Mouse (Mus musculus): Measurements from ENCODE around the gene Fat1.

- TF ChIP-seq CTCF (IDR thresholded peaks at IDR 0.05; ENCODE audit: borderline replicate concordance, control insufficient read depth, extremely low read depth, insufficient read depth, low read length, poor library complexity) (peak; percentile 51; the same call in 1 of the 2 replicates), POLR2A (IDR thresholded peaks at IDR 0.05; ENCODE audit: control insufficient read depth, extremely low read depth, insufficient read depth, low read length, poor library complexity) (no peak)
These were observed 133.6 kb downstream of the Fat1 start, which contains the start of gene Mtnr1a for GRCm38 (mm10) chr8:45068759-45069386.
